Mouse (Mus musculus) megakaryocyte, embryonic 14.5 days (primary cell): ENCODE measurements around the gene Nutm1. TPM values are rescaled to one million over a fixed set of nuclear protein-coding genes. Genes with fewer than 3 reads are reported as not detected.

Experiments used
- H3K27me3 ChIP-seq: replicated peaks from 2 replicates; pipeline ENCODE3; 2012; ENCODE audit warnings: inconsistent platforms
- H3K36me3 ChIP-seq: replicated peaks from 2 replicates; pipeline ENCODE3; 2012; ENCODE audit warnings: low read length, inconsistent platforms, mixed read lengths
- H3K4me1 ChIP-seq: 2 replicates; pipeline ENCODE4 v1.6.1; 2012; ENCODE audit warnings: inconsistent platforms
- H3K4me3 ChIP-seq: replicated peaks from 2 replicates; pipeline ENCODE3; 2012; ENCODE audit warnings: moderate library complexity, mild to moderate bottlenecking, inconsistent platforms
- H3K9me3 ChIP-seq: 2 replicates; pipeline ENCODE4 v1.6.1; 2012; ENCODE audit warnings: inconsistent platforms
- FLI1 ChIP-seq: IDR thresholded peaks from 2 replicates; pipeline ENCODE4 v1.6.1; 2012; ENCODE audit warnings: low read length, inconsistent platforms, mixed read lengths
- GATA1 ChIP-seq: IDR thresholded peaks from 3 replicates; pipeline ENCODE4 v1.6.1; 2012; ENCODE audit warnings: mixed read lengths, low read length, inconsistent platforms, borderline replicate concordance
- polyA plus RNA-seq: library from polyadenylated mRNA; stranded (reverse); fragments of >175 nt; gene quantifications from 2 replicates; pipeline ENCODE4 v1.2.3, GENCODE M21; 2012; ENCODE audit warnings: low replicate concordance; ENCODE audit not compliant: insufficient read depth

Nutm1 gene
- polyA plus RNA-seq, 1 experiment, result not detected

DNA sequence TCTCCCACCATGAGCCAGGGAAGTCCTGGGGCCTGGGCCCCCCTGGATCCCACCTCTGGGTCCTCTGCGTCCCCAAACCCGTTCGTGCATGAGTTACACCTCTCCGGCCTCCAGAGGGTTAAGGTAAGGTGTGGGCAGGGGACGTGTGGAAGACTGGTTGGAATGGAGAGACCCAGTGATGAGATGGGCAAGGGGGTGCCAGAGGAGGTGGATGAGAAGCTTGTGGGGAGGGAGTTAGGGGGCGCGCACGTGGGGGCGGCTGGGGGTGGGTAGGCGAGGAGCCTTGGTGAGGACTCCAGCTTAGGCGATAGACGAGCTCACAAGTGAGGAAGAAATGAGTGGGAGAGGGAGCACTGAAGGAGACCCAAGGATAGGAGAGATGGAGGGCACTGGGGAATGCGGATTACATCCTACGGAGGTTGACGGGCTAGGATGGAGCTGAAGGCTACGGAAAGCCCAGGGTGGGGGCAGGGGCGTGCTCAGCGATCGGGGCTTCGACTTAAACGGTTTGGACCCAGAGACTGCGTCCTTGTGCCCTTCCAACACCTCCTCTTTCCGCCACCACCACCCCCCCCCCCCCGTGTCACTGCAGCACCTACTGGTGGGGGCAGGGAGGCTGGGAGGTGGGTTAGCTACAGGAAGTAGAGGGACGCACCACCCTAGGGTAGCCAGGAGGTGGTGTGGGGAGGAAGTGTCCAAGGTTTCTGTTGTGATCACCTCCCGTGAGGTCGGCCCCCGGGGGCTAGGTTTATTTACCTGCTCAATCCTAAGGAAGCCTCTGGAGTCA lies 19.0 kb downstream of the Nutm1 start:
- Histone ChIP-seq H3K36me3 (peaks cover 3% of the 10 kb centered on the region), H3K9me3 (no peaks in the 10 kb centered on the region), H3K27me3 (peaks cover 27% of the 10 kb centered on the region), H3K4me3 (peak overlapping the region; percentile 98), H3K4me1 (peaks cover 35% of the 10 kb centered on the region)
- no peak for TF ChIP-seq FLI1
- no peak for TF ChIP-seq GATA1

DNA sequence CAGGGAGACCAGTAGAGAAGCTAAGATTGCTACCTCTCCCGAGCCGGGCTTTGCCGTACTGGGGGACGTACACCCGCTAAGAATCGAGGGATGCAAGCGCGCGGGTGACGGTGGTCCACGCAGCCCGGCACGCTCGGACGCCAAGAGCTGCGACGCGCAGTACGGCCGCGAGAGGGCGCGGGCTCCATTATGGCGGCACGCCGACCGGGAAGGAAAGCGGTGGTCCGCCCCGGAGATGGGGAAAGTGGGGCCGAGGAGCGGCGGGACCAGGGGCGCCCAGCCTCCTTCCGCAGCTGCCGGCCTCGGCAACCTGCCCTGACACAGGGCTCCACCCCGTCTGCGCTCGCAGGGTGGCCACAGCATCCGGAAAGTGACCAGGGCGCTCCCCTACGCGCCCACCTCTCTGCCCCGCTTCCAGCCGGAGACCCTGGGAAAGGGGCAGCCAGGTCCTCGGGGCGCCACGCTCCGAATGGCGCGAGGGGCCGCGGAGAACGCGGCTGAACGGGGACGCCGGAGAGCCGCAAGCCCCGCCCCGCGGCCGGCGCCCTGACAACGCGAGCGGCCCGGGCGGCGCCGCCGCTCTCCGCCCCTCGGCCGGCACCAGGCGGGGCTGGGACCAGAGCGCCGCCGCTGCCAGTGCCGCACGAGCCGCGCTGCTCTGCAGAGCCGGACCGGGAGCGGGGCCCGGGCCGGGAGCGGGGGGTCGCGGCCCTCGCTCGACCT lies 19.7 kb downstream of the Nutm1 start, which contains the start of gene Lpcat4:
Lpcat4 (plus strand) TSS at position 257 of the 723 bp plus-strand sequence.
- Histone ChIP-seq H3K4me1 (peaks cover 35% of the 10 kb centered on the region), H3K4me3 (peak within 1 kb of the TSS; percentile 98), H3K9me3 (no peaks in the 10 kb centered on the region), H3K36me3 (peaks cover 3% of the 10 kb centered on the region), H3K27me3 (peaks cover 26% of the 10 kb centered on the region)
- TF ChIP-seq GATA1 (no peak), FLI1 (no peak)

DNA sequence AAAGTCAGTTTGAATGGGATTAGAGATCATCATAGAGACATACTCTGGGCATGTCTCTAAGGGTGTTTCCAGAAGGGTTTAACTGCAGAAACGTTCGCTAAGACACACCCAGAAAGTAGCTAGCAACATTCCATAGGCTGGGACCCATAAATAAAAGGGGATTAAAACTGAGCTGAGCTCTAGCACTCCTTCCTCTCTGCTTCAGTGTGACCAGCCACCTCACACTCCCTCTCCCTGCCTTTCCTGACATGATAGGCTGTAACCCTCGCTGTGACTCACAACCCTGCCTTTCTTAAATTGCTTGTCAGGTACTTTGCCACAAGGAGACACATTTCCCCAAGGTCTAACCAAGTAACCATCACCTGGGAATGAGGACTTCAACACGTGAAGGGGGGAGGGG lies 21.1 kb downstream of the Nutm1 start:
- H3K4me1 ChIP-seq, result peaks cover 27% of the 10 kb centered on the region
- no peaks in the 10 kb centered on the region for H3K36me3 ChIP-seq
- peak overlapping the region; percentile 64 for H3K4me3 ChIP-seq
- no peaks in the 10 kb centered on the region for H3K9me3 ChIP-seq
- TF ChIP-seq FLI1, result no peak
- no peak for TF ChIP-seq GATA1
- peaks cover 25% of the 10 kb centered on the region for H3K27me3 ChIP-seq

DNA sequence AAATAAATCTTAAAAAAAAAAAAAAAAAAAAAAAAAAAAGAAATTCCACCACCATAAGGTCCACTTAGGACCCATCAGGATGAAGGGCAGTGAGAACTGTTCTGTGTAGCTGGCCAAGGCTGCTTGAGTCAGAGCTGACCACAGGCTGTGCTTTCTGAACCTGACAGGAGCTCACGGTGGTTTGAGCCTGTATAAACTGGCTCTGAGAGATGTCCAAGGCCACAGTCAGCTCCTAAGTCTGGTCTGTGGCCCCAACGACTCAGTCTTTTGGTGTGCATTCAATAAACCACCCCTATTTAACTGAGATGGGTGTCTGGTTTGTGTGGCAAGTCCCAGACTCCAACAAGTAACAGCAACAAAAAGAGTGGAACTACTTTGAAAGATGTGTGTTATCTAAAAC lies 22.5 kb downstream of the Nutm1 start:
- H3K4me3 ChIP-seq, result no peak overlapping the region
- TF ChIP-seq FLI1 (no peak), GATA1 (no peak)
- H3K4me1 ChIP-seq, result peaks cover 27% of the 10 kb centered on the region

DNA sequence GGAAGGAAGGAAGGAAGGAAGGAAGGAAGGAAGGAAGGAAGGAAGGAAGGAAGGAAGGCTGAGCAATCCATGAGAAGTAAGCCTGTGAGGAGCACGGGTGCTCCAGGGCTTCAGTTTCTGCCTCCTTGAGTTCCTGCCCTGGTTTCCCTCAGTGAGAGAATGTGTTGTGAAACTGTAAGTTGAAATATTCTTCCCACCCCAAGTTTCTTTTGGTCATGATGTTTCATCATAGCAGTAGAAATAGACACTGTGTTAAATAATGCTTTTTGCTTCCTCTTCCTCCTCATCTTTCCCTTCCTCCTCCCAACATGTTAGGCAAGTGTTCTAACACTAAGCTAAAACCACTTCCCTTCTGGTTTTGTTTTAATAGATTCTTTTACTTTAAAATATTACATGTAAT lies 26.5 kb downstream of the Nutm1 start:
- H3K4me3 ChIP-seq, result no peak overlapping the region
- H3K4me1 ChIP-seq, result peaks cover 3% of the 10 kb centered on the region
- no peak for TF ChIP-seq FLI1
- TF ChIP-seq GATA1, result no peak
- H3K27me3 ChIP-seq, result peaks cover 5% of the 10 kb centered on the region
- H3K9me3 ChIP-seq, result no peaks in the 10 kb centered on the region
- no peaks in the 10 kb centered on the region for H3K36me3 ChIP-seq

More for the DNA sequence above, 22.5 kb downstream of the Nutm1 start:
- no peaks in the 10 kb centered on the region for H3K9me3 ChIP-seq
- no peaks in the 10 kb centered on the region for H3K36me3 ChIP-seq
- peaks cover 19% of the 10 kb centered on the region for H3K27me3 ChIP-seq

DNA sequence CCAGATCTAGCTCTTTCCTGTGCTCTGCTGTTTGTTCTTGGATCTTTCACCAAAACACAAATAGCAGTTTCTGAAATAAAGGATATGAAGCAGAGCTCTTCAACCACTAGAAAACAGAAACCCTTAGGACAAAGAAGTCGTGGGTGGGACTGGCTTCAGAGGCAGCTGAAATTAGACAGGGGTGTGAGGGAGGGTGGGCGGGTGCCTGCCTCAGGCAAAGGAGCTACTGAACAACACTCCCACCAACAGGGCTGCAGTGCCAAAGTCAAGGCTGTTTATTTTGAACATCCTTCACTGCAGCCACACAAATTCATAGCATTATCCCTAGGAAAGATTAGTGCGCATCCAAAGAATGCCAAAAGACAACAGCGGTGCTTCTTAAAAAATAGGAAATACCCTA lies 34.7 kb downstream of the Nutm1 start:
- no peaks in the 10 kb centered on the region for H3K36me3 ChIP-seq
- no peak for TF ChIP-seq GATA1
- no peak for TF ChIP-seq FLI1

DNA sequence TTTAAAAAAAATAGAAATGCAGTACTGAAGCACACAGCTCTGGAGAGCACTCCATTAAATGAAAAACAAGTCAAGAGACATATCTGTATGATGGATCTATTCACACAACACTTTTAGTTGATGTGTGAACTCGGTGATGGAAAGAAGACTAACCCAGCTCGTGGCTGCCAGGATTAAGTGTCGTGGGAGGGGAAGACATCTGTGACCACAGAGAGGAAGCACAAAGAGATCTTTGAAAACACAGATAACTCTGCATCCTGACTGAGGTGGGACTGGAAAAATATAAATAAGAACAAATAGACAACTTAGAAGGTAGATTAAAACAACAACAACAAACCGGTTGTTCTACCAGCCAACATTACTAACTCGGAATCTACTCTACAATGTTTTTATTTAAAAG lies 36.5 kb downstream of the Nutm1 start:
- no peaks in the 10 kb centered on the region for H3K27me3 ChIP-seq
- H3K9me3 ChIP-seq, result no peaks in the 10 kb centered on the region
- H3K4me3 ChIP-seq, result no peak overlapping the region
- no peak for TF ChIP-seq GATA1
- TF ChIP-seq FLI1, result no peak
- H3K4me1 ChIP-seq, result peaks cover 6% of the 10 kb centered on the region
- no peaks in the 10 kb centered on the region for H3K36me3 ChIP-seq

More for the DNA sequence above, 34.7 kb downstream of the Nutm1 start:
- H3K9me3 ChIP-seq, result no peaks in the 10 kb centered on the region
- H3K27me3 ChIP-seq, result peaks cover 2% of the 10 kb centered on the region
- peaks cover 8% of the 10 kb centered on the region for H3K4me1 ChIP-seq
- no peak overlapping the region for H3K4me3 ChIP-seq

DNA sequence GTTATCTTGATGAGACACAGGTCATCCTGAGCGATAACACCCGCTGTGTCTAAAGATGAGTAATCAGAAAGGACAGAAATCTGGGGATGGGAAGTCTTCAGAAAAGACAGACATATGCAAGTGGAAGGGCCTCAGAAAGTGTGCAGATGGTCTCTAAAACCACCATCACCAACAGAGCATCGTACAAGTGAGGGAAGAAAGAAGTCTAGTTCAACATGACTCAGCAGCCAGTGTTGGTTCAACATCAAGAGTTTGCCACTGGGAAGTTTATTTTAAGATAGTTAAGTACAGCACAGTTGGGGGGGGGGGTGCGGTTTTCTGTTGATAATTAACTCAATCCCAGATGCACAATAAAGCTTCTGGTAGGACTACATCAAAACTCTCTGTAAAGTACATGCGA lies 38.2 kb downstream of the Nutm1 start:
- Histone ChIP-seq H3K27me3 (no peaks in the 10 kb centered on the region), H3K4me1 (peaks cover 10% of the 10 kb centered on the region), H3K36me3 (no peaks in the 10 kb centered on the region), H3K9me3 (no peaks in the 10 kb centered on the region), H3K4me3 (no peak overlapping the region)
- TF ChIP-seq FLI1 (no peak), GATA1 (no peak)

DNA sequence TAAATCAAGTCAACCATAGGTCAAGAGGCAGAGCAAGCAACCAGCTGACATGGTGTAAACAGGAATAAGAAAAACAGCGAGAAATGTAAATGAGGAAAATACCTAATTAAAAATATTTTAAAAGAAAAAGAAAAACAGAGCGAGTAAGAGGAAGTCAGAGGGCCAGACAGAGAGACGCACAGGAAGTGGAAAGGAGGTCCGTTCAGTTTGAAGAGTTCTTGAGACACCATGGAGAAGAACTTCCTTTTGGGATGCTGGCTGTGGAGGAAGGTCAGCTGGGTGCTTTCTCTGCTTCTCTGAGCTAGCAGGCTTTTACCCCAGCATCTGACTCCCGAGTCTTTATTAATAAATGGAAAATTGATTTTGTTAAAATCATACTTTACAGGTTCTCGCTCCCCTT lies 41.5 kb downstream of the Nutm1 start:
- no peaks in the 10 kb centered on the region for H3K9me3 ChIP-seq
- no peaks in the 10 kb centered on the region for H3K27me3 ChIP-seq
- TF ChIP-seq FLI1 (no peak), GATA1 (no peak)

DNA sequence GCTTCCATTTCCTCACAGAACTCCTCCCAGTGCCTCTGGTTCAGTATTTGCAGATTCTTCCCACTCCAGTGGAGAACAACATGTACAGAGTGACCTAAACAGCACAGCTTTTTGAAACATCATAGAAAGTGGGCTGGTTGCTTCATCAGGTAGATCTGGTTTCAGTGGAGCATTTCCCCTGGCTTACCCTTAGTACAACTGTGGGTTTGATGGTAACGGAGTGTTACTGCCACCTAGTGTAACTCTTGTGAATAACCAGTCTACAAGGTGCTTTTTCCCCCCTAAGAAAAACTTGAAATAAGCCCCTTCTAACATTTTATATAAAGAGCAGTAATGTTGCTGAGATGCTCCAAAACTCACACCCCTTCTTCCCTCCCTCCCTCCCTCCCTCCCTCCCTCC lies 43.1 kb downstream of the Nutm1 start:
- H3K27me3 ChIP-seq, result no peaks in the 10 kb centered on the region

More for the DNA sequence above, 41.5 kb downstream of the Nutm1 start:
- Histone ChIP-seq H3K36me3 (no peaks in the 10 kb centered on the region), H3K4me1 (peaks cover 10% of the 10 kb centered on the region), H3K4me3 (no peak overlapping the region)

More for the DNA sequence above, 43.1 kb downstream of the Nutm1 start:
- Histone ChIP-seq H3K4me3 (no peak overlapping the region), H3K36me3 (no peaks in the 10 kb centered on the region), H3K4me1 (peaks cover 10% of the 10 kb centered on the region), H3K9me3 (no peaks in the 10 kb centered on the region)
- TF ChIP-seq GATA1, result no peak
- no peak for TF ChIP-seq FLI1
